Mouse (Mus musculus): Measurements from ENCODE around the gene Kif3a.

- TF ChIP-seq CTCF (IDR thresholded peaks at IDR 0.05; ENCODE audit: extremely low read depth, insufficient read depth, low read length) (no peak), POLR2A (IDR thresholded peaks at IDR 0.05; ENCODE audit: extremely low read depth, insufficient read depth, low read length) (no peak)
Observed at GRCm38 (mm10) chr11:53616748-53617558, 49.8 kb downstream of the Kif3a start.
